Mouse (Mus musculus) retina, adult 2 months (tissue): ENCODE data around the gene Lmo4.

Experiments used
- DNase-seq: peaks from one replicate; pipeline ENCODE4 v3.0.0-alpha.2; 2012; ENCODE audit warnings: low read depth, low spot score

The Lmo4 gene

DNA sequence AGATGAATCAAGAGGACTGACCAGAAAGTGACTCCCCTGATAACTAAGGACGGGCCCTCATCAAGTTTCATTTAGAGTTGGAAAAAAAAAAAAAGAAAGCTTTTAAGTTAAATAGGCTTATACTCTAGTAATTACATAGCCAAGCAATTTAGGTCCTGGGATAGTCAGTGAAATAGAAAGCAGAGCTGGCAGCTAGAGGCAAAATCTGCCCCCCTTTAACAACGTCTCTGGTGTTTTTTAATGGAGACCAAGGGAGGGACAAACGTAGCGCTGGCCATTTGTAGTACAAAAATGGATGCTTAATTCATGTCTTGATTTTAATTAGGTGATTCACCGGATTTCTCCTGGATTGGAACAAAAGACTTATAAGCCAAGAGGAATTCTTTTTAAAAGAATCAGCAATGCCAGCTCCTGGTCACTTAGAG lies 1.0 kb downstream of the Lmo4 start:
- DNase-seq = no peak

DNA sequence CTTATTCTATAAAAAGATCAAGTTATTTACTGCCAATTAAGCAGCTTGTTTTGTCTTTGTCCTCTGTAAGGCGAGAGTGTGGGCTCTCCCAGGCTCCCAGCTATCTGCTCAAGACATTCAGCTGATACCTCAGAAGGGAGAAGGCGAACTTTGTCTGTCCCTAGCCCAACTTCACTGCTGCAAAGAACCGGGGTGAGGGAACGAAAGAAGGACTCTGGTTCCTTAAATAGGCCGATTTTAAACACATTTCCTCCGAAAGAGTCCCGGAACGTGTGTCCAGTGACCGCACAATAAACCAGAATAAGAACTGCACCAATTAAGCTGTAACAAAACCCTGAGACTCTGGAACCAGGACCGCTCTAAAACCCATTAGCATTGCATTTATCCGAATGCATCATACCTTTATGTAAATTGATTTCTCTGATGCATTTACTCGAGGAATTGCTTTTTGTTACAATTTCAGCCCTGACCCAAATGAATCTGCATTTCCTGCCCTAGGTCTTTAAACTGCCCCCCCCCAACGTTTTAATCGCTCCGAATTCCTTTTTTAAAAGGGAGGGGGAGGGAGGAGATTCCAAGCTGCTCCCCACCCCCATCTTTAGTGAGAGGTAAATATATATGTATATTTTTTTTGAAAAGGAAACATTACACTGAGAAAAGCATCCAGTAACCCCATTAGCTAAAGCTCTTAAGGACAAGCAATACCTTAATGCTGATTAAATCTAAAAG lies 1.6 kb downstream of the Lmo4 start:
- no peak for DNase-seq

DNA sequence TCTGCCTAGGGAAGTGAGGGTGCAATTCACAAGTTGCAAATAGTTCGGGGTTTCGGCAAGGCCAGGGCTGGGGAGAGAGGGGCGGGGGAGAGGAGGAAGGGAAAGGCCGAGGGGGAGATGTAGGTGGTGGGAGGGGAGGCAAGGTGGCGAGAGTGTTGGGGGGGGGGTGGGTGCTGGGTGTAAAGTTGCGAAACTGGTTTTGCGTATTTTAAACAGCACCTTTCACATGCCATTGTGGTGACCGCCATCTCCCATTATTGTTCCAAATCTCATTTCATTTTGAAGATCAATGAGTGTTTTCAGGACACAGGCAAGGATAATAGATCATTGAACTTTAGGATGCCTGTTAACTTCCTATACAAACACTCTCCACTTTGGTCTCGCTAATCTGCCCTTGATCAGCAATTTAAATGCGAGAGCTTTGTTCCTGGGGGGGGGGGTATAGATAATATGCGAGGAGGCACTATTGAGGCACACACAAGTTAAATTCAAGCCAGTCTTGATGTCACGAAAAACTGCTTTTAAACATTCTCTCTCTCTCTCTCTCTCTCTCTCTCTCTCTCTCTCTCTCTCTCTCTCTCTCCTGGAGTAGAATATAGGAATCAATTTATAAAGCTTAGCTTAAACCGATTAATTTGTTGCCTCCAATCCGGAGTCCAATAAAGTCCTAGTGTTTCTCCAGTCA lies 2.3 kb downstream of the Lmo4 start:
- no peak for DNase-seq

DNA sequence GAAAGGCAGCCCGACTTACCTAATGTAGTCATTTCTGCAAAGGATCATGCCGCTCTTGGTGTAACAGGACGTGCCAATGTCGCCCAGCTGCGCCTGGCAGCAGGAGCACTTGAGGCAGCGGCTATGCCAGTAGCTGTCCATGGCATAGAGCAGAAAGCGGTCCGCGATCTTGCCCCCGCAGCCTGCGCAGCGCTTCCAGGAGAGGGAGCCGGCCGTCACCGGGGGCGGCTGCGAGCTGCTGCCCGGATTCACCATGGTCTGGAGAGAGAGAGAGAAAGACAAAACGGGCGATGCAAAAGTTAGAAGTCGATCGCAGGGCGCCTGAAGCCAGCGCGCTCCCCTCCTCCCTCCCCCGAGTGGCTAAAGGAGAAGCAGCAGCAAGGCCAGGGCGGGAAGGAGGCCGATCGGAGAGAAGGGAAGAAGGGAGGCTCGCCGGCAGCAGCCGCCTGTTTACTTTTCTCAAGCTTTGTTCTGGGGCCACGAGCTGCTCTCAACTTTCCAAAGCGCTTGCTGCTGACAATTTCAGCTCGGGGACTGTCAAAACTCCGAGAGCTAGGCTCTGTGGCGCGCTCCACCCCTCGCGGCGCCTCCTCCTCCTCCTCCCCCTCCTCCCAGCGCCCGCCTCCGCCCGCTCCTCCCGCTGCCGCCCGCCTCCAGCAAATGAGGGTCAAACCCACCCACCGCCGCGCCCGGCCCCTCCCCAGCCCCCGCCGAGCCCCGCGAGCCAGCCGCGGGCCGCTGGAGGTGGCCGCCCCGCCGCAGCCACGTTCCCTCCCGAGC lies 3.0 kb downstream of the Lmo4 start:
- no peak for DNase-seq

DNA sequence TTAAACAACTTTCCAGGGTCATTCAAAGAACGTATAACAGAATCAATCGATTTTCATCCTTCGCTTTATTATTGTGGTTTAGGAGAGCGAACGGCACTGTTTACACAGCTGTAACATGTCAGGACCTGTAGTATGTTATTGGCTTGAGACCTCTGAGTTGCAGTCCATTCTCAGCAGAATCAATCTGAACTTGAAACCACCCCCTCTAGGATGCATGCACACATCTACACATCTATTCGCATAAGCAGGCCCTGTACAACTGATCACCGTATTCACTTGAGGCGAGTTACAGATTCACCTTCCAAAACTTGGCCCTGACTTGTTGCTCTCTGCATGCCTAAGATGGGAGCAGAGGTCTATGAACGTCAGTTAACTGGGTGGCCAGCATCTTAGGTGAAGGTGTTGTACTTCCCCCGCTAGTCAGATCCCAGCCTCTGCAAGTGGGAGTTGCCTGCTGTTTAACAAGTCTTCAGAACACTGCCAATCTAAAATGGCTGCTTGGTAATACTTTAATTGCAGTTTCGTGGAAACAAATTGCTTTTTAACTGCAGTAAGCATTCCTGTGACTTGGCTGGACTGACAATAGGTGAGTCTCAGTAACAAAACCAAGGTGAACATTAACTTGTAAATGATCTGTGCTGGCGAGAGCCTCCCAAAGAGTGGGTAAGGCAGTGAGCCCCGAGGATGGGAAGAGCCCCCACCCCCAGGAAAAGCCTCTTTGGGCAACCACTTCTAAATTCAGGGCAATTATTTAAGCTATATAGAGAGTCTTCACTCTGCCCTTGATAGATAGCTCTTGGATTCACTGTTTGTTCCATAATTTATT lies 19.5 kb downstream of the Lmo4 start:
- no peak for DNase-seq

DNA sequence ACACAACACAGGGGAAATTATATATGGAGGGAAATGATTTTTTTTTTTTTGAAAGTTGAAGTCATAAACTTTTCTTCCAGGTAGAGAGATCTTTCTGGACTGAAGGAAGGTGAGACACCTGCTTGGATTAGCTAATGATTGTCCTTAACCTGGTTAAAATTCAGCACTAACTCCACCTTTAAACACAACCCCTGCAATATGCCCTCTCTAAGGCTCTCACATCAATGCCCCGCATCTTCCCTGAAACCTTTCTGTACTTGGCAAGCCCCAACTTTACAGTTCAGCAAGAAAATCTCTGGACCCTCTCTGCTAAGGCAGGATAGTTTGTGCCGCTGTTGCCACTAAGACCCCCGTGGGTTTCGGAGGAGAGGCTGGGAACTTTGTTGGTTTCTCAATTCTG lies 20.1 kb downstream of the Lmo4 start:
- DNase-seq = no peak

DNA sequence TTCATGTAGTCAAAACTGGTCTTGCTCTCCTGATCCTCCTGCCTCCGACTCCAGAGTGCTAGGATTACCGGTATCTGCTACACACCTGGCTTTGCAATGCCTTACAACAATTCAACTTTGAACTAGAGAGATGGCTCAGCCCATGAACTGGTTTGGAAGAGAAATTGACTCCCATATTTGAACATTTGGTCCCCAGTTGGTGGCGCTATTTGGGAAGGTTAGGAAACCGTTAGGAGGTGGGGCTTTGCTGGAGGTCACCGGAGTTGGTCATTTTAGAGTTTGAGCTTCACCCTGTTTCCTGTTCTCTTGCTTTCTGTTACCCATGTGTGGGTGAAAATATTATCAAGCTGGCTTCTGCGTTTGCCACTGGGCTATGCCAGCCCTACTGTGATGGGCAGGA lies 22.8 kb downstream of the Lmo4 start:
- DNase-seq = no peak

DNA sequence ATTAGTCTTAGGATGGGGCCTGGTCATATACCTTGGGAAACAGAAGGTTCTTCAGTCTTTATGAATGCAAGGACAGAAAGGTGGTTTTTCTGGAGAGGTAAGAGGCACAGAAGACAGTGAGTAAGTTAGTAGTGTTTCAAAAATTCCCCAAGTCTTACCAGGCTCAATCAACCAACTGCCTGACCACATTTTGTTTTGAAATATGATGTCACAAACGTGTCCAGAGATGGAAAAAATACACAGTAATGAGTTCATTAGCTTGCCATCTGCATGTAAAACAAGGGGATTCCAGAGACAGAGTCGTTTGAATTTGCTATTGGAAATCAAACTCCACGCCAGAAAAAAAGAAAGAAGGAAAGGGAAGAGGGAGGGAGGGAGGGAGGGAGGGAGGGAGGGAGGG lies 26.1 kb downstream of the Lmo4 start:
- DNase-seq = no peak

DNA sequence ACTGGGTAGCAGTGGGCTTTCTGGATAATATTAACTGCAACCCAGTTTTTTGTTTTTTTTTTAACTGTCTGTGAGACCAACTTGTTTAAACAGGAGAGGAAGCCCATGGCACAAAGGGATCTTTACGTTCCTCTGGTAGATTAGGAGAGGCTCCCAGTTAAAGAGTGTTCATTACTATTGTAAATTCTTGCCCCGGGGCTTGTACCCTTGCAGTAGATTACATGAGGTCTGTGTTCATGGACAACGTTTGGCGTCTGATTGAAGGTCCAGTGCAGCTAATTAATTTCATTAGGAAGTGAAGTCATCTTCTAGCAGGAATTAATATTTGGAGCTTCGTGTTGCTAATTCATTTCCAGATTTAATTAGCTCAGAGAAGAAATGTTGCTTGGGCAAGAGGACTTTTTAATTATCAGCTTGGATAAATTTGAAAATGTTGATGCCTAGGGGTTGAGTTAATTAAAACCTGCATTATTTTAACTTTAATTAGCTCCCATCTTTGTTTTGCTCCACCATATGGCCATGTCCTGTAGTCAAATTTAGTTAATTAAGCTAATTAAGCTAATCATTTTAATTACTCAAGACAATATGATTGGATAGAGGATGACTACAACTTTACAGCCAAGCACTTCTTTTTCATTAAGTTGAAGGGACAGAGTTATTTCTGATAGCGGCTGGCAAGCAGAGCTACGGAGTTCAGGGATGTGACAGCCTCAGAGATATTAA lies 31.0 kb downstream of the Lmo4 start:
- no peak for DNase-seq

DNA sequence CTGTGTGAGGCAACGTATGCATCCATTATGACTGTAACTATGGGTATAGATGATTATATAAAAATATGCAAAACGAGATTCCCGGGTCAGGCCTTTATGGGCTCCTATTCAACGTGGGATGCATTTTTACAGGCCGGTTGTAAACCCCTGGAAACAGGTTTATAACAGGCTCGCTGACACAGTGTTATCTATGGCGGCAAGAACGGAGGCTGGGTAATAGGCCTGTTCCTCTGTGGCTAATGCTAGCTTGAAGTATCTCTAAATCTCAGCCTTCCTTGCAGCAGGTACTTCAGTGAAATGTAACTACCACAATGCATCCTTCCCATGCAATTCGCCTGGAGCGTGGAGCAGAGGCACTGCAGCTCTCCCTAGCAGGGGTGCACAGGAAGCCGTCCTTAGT lies 31.9 kb downstream of the Lmo4 start:
- no peak for DNase-seq

DNA sequence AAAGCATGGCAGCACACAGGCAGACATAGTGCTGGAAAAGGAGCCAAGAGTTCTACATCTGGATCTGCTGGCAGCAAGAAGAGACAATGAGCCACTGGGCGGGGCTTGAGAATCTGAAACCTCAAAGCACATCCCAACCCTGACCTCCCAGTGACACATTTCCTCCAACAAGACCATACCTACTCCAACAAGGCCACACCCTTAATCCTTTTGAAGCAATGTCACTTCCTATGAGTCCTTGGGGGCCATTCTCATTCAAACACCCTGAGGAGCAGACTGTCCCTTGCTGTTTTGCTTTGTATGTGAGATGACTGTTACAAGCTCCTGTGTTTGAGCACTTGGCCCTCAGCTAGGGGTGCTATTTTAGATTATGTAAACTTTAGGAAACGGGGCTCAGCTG lies 33.3 kb downstream of the Lmo4 start:
- DNase-seq = no peak

DNA sequence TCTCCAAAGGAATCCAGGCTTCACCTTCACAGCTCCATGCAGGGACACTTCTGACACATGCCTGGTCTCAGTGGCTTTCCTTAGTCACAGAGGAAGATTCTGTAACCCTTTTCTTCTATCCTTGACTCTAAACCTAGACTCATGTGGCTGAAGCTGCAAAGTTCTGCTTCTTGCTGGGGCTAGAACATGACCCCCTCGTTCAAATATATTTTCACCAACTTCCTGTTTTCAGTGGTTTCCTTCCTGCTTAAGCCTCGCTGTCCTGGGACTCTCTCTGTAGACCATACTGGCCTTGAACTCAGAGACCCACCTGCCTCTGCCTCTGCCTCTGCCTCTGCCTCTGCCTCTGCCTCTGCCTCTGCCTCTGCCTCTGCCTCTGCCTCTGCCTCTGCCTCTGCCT lies 34.5 kb downstream of the Lmo4 start:
- no peak for DNase-seq

DNA sequence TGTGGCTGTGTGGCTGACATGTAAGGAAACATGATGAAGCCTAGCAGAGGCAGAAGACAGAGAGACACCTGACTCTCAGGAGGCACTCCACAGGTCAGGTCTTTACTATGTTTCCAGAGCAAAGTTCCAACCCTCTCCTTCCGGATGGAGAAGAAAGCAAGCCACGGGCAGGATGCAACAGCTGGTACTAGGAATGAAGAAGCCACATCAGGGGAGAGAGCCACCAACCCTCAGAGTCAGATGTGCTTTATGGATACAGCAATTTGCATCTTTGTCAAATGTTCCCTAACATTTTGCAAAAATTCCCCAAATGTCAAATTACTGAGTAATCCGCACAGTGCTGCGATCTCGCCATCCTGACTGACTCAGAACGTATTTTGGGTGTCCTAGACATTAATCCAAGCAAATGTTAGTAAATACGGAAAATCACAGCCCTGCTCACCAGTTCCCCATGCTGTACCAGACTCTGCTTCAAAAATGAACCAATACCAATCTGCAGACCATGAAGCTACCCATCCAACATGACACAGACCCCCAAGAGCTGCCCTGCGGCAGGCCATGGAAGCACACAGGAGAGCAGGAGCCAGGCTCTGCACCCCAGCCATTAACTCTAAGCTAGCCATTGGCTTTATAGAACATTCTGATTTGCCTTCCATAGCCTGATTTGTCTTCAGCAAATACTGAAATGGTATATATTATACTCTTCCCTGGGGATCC lies 38.4 kb downstream of the Lmo4 start:
- no peak for DNase-seq

DNA sequence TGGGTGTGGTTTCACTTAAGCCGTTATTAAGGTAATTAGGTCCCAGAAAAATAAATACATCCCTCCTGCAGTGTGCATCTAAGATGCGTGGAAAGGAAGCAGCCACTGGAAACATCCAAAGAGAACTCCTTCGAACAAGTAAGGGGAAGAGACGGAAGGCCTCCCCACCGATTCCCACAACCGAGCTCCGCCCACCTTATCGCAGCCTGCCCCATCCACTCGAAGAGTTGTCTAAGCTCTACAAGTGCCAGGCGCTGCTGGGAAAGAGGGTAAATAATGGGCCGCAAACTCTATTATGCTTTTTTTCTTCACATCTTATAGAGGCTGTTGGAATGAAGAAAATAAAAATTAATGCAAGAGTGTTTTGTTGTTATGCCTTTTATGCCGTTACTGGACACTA lies 39.6 kb downstream of the Lmo4 start:
- DNase-seq = no peak

DNA sequence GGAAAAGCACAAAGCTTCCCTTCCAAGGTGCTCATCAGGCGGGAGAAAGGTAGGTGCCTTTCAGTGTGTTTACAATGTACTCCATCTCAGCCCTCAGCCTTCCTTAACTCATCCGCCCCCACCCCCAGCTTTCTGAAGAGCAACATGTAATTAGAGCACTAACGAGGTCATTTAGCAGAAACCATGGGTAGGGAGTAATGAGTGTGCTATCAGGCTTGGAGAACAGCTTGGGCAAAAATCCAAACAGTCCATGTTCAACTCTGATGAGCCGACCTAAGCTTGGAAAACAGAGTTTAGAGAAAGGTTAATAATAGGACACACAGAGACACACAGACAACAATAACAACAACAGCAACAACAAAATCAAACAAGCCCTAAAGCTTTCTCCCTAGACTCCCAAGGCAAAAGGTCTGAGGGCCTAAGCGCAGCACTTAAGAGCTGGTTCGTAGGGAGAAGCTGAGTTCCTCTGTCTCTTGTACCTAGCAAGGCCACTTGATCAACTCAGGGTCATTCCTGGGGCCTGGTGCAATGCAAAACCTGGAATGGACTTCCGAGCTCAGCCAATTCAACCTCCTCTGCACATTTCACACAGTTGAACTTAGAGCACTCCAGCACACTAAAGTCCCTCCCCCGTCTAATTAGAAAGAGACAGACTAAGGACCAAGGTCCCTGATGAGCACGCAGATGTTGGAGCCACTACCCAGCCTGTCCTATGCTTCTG lies 40.2 kb downstream of the Lmo4 start:
- DNase-seq = no peak

DNA sequence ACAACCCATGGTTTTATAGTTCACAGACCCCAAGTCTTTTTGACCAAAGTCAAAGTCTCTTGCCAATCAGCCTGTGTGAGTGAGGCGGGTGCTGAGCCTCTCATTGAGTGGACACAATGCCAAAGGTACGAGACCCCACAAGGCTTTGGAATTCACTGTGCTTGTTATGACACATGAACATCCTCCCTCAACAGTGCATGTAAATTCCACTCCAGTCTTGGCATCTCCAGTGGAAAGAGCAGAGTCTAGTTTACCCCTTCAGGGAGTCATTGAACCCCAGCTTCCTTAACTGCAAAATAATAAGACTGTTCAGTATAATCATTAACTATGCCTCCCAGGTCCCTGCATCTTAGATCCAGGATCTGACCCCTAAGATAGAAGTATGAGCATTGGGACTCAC lies 41.3 kb downstream of the Lmo4 start:
- DNase-seq = no peak

DNA sequence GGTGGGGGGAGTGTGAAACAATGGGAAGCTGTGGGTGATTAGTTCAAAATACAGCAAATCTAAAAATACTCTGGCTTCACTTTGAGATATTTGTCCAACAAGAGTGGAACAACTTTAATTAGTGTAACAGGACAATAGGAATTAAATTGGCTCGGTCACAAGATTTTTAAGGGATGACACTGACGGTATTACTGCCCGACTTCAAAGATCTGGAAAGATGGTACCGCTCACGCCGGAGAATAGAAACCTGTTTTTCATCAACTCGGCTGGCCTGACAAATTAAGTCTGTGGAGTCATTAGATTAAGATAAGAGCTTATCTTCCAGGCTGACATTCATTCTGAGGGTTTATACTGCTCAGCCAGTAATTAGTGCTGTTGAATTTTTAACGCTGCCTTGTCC lies 42.9 kb downstream of the Lmo4 start:
- DNase-seq = no peak

DNA sequence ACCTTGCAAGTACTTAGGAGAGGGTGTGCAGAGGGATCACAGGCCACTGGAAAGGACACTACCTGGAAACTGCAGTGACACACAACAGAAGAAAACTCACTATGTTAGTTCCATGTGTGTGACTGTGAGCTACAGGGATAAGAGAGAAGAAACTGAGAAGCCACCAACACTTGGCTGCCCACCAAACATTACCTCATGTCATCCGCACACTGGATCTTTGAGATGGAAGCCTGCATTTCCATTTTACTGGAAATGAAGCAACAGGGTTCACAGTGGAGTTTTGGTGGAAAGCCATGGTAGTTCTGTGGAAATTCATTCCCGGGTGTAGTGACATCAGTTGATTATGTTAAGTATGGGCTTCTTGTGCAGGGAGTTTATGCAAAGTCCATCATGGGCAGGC lies 43.8 kb downstream of the Lmo4 start:
- no peak for DNase-seq

DNA sequence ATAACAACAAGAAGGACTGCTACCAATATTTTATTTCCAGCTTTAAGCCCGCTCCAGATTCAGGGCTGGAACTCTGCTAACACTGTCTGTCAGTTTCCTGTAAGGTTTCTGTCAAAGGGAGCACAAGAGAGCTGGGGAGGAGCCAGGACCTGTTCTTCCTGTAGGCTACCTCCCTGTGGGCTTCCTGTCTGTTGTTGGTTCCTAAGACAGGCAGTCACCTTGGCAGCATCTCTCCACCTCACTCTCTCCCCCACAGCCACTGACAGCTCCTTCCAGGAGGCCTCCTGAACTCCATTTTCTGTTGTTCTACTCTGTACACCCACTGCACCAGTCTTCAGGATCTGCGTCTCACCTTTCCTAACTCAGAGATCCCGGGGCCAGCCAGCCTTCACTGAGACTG lies 49.3 kb downstream of the Lmo4 start:
- DNase-seq = no peak

DNA sequence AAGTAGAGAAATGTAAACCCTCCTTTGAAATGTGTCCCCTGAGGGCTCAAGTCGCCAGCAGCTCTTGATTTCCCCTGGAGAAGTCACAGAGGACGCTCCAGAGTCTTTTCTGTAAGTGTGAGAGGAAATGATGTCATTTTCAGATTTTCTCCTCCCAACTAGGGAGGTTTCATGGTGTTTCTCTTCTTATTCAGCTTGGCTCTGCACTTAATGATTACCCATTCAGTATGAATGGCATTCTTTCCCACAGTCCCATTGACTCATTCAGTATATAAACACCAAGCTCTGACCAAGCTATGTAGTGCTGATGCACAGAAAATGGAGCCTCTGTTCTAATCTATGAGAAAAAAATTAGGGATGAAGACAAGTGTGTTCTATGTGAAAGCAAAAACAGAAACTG lies 51.6 kb downstream of the Lmo4 start:
- DNase-seq = no peak
